Mouse (Mus musculus): ENCODE data around the gene Smim10l2a.

DNA sequence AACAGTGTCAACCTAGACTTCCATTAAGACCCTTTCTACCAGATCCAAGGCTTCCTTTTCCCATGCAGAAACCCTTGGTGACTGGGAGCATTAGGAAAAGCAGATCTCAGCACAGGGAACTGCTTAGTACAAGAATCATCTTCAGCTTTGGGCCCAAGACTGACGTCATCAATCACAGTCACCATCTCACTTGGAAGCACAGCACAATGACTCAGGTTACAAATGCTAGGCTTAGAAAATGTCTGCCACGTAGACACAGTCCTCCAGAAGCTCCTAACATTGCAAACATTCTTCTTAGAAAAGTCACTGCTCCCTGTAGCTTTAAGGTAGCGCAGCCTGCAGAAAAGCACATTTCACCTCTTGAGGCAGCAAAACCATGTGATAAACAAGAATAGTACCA, 42.3 kb upstream of the Smim10l2a start:
- TF ChIP-seq POLR2A (IDR thresholded peaks at IDR 0.05; ENCODE audit: insufficient read depth, low read length): no peak
- TF ChIP-seq EP300 (IDR thresholded peaks at IDR 0.05; ENCODE audit: insufficient read depth, low read depth, low read length): no peak
